Mouse (Mus musculus) hindbrain, postnatal 0 days (tissue): Measurements from ENCODE around the gene Wrb. TPM values are rescaled to one million over a fixed set of nuclear protein-coding genes. Genes with fewer than 3 reads are reported as not detected.
"Not testable (repeated sequence)": the region's sequence is repeated elsewhere in the genome, so short reads cannot be mapped to it uniquely, and the experiment has no call there.

Experiments
- ATAC-seq: fragments of 200-750 bp; cut with Nextera tagmentation; 2 replicates; pipeline ENCODE4 v1.8.0; 2017; ENCODE audit warnings: mild to moderate bottlenecking, moderate TSS enrichment, moderate library complexity
- DNase-seq: peaks from one replicate; pipeline ENCODE4 v3.0.0-alpha.2; 2015; ENCODE audit warnings: low spot score
- H3K27ac ChIP-seq: fragments of 300-500 bp; sonication (generic); 2 replicates; pipeline ENCODE4 v1.5.1; 2014; ENCODE audit warnings: mild to moderate bottlenecking
- H3K27me3 ChIP-seq: fragments of 300-500 bp; sonication (generic); 2 replicates; pipeline ENCODE4 v1.6.1; 2014; ENCODE audit warnings: low read length, mixed read lengths; ENCODE audit not compliant: insufficient read depth
- H3K36me3 ChIP-seq: fragments of 300-500 bp; sonication (generic); 2 replicates; pipeline ENCODE4 v1.6.1; 2014; ENCODE audit warnings: low read length, mixed read lengths; ENCODE audit not compliant: insufficient read depth
- H3K4me1 ChIP-seq: fragments of 300-500 bp; sonication (generic); 2 replicates; pipeline ENCODE4 v1.6.1; 2014; ENCODE audit warnings: antibody characterized with exemption, low read length, mixed read lengths; ENCODE audit not compliant: insufficient read depth
- H3K4me2 ChIP-seq: fragments of 300-500 bp; sonication (generic); 2 replicates; pipeline ENCODE4 v1.6.1; 2014; ENCODE audit warnings: low read depth, mild to moderate bottlenecking, low read length, moderate library complexity, mixed read lengths
- H3K4me3 ChIP-seq: fragments of 300-500 bp; sonication (generic); 2 replicates; pipeline ENCODE4 v1.5.1; 2014; ENCODE audit warnings: low read length
- H3K9ac ChIP-seq: fragments of 300-500 bp; sonication (generic); replicated peaks from 2 replicates; pipeline ENCODE4 v1.6.1; 2014; ENCODE audit warnings: mild to moderate bottlenecking, low read length, moderate library complexity, mixed read lengths
- H3K9me3 ChIP-seq: fragments of 300-500 bp; sonication (generic); 2 replicates; pipeline ENCODE4 v1.6.1; 2016; ENCODE audit warnings: low read length, mixed read lengths
- CTCF ChIP-seq: IDR thresholded peaks from 2 replicates; pipeline ENCODE4 v1.5.1; 2016; ENCODE audit warnings: antibody characterized with exemption, control low read depth, low read depth
- WGBS: fragments of 180-500 bp; shearing (Covaris S2); extraction: QIAGEN DNeasy Blood & Tissue Kit; methylation state at CpG from one replicate; pipeline ENCODE4 v1.1.7; 2014; 5-methylcytosine and 5-hydroxymethylcytosine counted together
- polyA plus RNA-seq: library from polyadenylated mRNA; unstranded; fragments of >200 nt; fragmentation: Nextera tagmentation; extraction: Ambion mirVana; gene quantifications from 2 replicates; pipeline ENCODE4 v1.2.1, GENCODE M21; 2015
- total RNA-seq: library from RNA; depleted of rRNA; stranded (reverse); fragments of >200 nt; gene quantifications from 2 replicates; pipeline ENCODE4 v1.2.3, GENCODE M21; 2014; rRNA removed

Wrb gene
- total RNA-seq: 151 and 154 TPM in 2 replicates
- 190 and 196 TPM in 2 replicates for polyA plus RNA-seq

- H3K27ac ChIP-seq: peak within 1 kb of the TSS; percentile 76
- DNase-seq: peak; percentile 100
- H3K4me3 ChIP-seq: peak within 1 kb of the TSS; percentile 88
- ATAC-seq: peak; percentile 97
- H3K36me3 ChIP-seq: no peaks in the 10 kb centered on the region
- no peaks in the 10 kb centered on the region for H3K27me3 ChIP-seq
- WGBS: under 1% methylated on average over 67 of the region's 68 CpGs
- H3K4me1 ChIP-seq: 0 out of 2 replicates have a peak, but pooled peaks cover 7% of the 10 kb centered on the region
- peak; percentile 96 for TF ChIP-seq CTCF
- peak within 1 kb of the TSS; percentile 75 for H3K9ac ChIP-seq
- no peaks in the 10 kb centered on the region for H3K9me3 ChIP-seq
- peak within 1 kb of the TSS; percentile 84 for H3K4me2 ChIP-seq
These were observed at the start of gene Wrb for GRCm38 (mm10) chr16:96145110-96145800. TSS of gene Wrb (plus strand) at chr16:96145407.

GRCm38 (mm10) chr16:96095966-96096365 is 49.2 kb upstream of the Wrb start:
- Histone ChIP-seq H3K4me2 (no peak overlapping the region), H3K9ac (no peak overlapping the region), H3K36me3 (no peaks in the 10 kb centered on the region), H3K9me3 (no peaks in the 10 kb centered on the region), H3K4me3 (no peak overlapping the region), H3K27ac (no peak overlapping the region), H3K4me1 (no peaks in the 10 kb centered on the region), H3K27me3 (no peaks in the 10 kb centered on the region)
- DNase-seq (no peak), ATAC-seq (no peak)
- TF ChIP-seq CTCF: no peak
- WGBS: 89% methylated on average over 5 of the region's 5 CpGs

- H3K9me3 ChIP-seq, H3K4me2 ChIP-seq, H3K4me3 ChIP-seq, H3K27ac ChIP-seq, H3K9ac ChIP-seq, ATAC-seq, H3K27me3 ChIP-seq, H3K4me1 ChIP-seq, DNase-seq, H3K36me3 ChIP-seq: not testable (repeated sequence)
These were observed 47.4 kb upstream of the Wrb start for GRCm38 (mm10) chr16:96097811-96098210.

GRCm38 (mm10) chr16:96103036-96103435 is 42.2 kb upstream of the Wrb start:
- ATAC-seq: no peak
- no peak overlapping the region for H3K9ac ChIP-seq

GRCm38 (mm10) chr16:96109673-96110072 is 35.5 kb upstream of the Wrb start:
- no peak for DNase-seq
- H3K9ac ChIP-seq: no peak overlapping the region
- no peak overlapping the region for H3K4me2 ChIP-seq
- no peaks in the 10 kb centered on the region for H3K9me3 ChIP-seq
- H3K27ac ChIP-seq: no peak overlapping the region
- H3K36me3 ChIP-seq: no peaks in the 10 kb centered on the region
- H3K4me3 ChIP-seq: no peak overlapping the region
- TF ChIP-seq CTCF: no peak
- H3K27me3 ChIP-seq: no peaks in the 10 kb centered on the region
- 68% methylated on average over 4 of the region's 4 CpGs for WGBS
- no peak for ATAC-seq
- no peaks in the 10 kb centered on the region for H3K4me1 ChIP-seq

More at GRCm38 (mm10) chr16:96103036-96103435, 42.2 kb upstream of the Wrb start:
- Histone ChIP-seq H3K27ac (no peak overlapping the region), H3K4me2 (no peak overlapping the region), H3K36me3 (no peaks in the 10 kb centered on the region), H3K4me3 (no peak overlapping the region), H3K4me1 (no peaks in the 10 kb centered on the region), H3K27me3 (no peaks in the 10 kb centered on the region), H3K9me3 (no peaks in the 10 kb centered on the region)
- 54% methylated on average over 2 of the region's 2 CpGs for WGBS
- peak; percentile 60 for TF ChIP-seq CTCF
- peak; percentile 27 for DNase-seq

- Histone ChIP-seq H3K27me3 (no peaks in the 10 kb centered on the region), H3K4me3 (no peak overlapping the region), H3K36me3 (no peaks in the 10 kb centered on the region), H3K4me2 (no peak overlapping the region), H3K9ac (no peak overlapping the region), H3K4me1 (no peaks in the 10 kb centered on the region), H3K27ac (no peak overlapping the region), H3K9me3 (no peaks in the 10 kb centered on the region)
- 90% methylated on average over 5 of the region's 5 CpGs for WGBS
- DNase-seq: no peak
- TF ChIP-seq CTCF: no peak
- ATAC-seq: no peak
These were observed 34.4 kb upstream of the Wrb start for GRCm38 (mm10) chr16:96110655-96111345.

- Histone ChIP-seq H3K9ac (no peak overlapping the region), H3K4me3 (no peak overlapping the region), H3K27ac (no peak overlapping the region), H3K4me1 (no peaks in the 10 kb centered on the region), H3K27me3 (no peaks in the 10 kb centered on the region), H3K4me2 (no peak overlapping the region), H3K36me3 (no peaks in the 10 kb centered on the region), H3K9me3 (no peaks in the 10 kb centered on the region)
- 37% methylated on average over 2 of the region's 2 CpGs for WGBS
- DNase-seq: no peak
- no peak for ATAC-seq
- no peak for TF ChIP-seq CTCF
These were observed 32.4 kb upstream of the Wrb start for GRCm38 (mm10) chr16:96112769-96113168.
